Comparison of ENCODE assay signal across 15 mouse cellular contexts in genomic region chr1:68142562-68143350, GRCm38 (mm10).
A peak's percentile ranks its signal among the peaks of the same experiment; 100 is the strongest.
DNase-seq lines count a peak whose midpoint lies in the region; ATAC-seq and TF ChIP-seq lines count a peak whose summit lies in the region.
"Had no signal": no experiment of that assay in that cellular context is flagged by ENCODE, and none has a peak within 500 bp of the region (broad histone marks: within the 10 kb centered on the region; RNA-seq: fewer than 3 reads in every experiment).

No protein-coding gene starts in this region.

- no peaks in the 10 kb centered on the region; the same call in 1 of the 2 replicates for H3K4me1 ChIP-seq in forebrain, embryonic 11.5 days (replicated peaks; ENCODE audit: control insufficient read depth, insufficient read depth, low read length)
- peaks cover 11% of the 10 kb centered on the region for H3K4me1 ChIP-seq in forebrain, embryonic 10.5 days
- H3K4me1 ChIP-seq in forebrain, embryonic 14.5 days (ENCODE audit: control insufficient read depth, insufficient read depth, low read length): no peaks in the 10 kb centered on the region
- H3K4me1 ChIP-seq in neural tube, embryonic 13.5 days (replicated peaks): peaks cover 8% of the 10 kb centered on the region
- no peaks in the 10 kb centered on the region for H3K4me1 ChIP-seq in heart, adult 2 months (ENCODE audit: control insufficient read depth, insufficient read depth, low read length)
- H3K4me1 ChIP-seq: limb, embryonic 12.5 days had no signal

- H3K9me3 ChIP-seq in forebrain, embryonic 11.5 days (ENCODE audit: control insufficient read depth, low read length): no peaks in the 10 kb centered on the region
- H3K9me3 ChIP-seq in forebrain, embryonic 10.5 days: no peaks in the 10 kb centered on the region
- H3K9me3 ChIP-seq in forebrain, embryonic 14.5 days (replicated peaks; ENCODE audit: control insufficient read depth, low read length): no peaks in the 10 kb centered on the region
- no peaks in the 10 kb centered on the region for H3K9me3 ChIP-seq in neural tube, embryonic 13.5 days
- H3K9me3 ChIP-seq: limb, embryonic 12.5 days had no signal

- ATAC-seq in forebrain, embryonic 11.5 days (replicated peaks; ENCODE audit: low FRiP score): peak; percentile 91
- ATAC-seq in forebrain, embryonic 14.5 days: peak; percentile 90
- ATAC-seq in neural tube, embryonic 13.5 days (ENCODE audit: low read depth): peak; percentile 86

- H3K27me3 ChIP-seq in forebrain, embryonic 11.5 days (ENCODE audit: control insufficient read depth, insufficient read depth, low read length): no peaks in the 10 kb centered on the region; the same call in 1 of the 2 replicates
- H3K27me3 ChIP-seq in forebrain, embryonic 10.5 days (ENCODE audit: poor library complexity, severe bottlenecking): no peaks in the 10 kb centered on the region
- no peaks in the 10 kb centered on the region for H3K27me3 ChIP-seq in forebrain, embryonic 14.5 days (replicated peaks; ENCODE audit: control insufficient read depth, insufficient read depth, low read length)
- no peaks in the 10 kb centered on the region for H3K27me3 ChIP-seq in neural tube, embryonic 13.5 days
- H3K27me3 ChIP-seq in heart, adult 2 months (ENCODE audit: control insufficient read depth, insufficient read depth, low read length): no peaks in the 10 kb centered on the region
- H3K27me3 ChIP-seq: limb, embryonic 12.5 days had no signal

- no peak overlapping the region for H3K4me3 ChIP-seq in forebrain, embryonic 11.5 days (ENCODE audit: low read depth, low read length)
- H3K4me3 ChIP-seq in forebrain, embryonic 10.5 days: no peak overlapping the region
- no peak overlapping the region for H3K4me3 ChIP-seq in forebrain, embryonic 14.5 days (ENCODE audit: low read depth, low read length)
- no peak overlapping the region for H3K4me3 ChIP-seq in neural tube, embryonic 13.5 days
- no peak overlapping the region for H3K4me3 ChIP-seq in heart, adult 2 months
- H3K4me3 ChIP-seq: limb, embryonic 12.5 days had no signal

- no peak for TF ChIP-seq CTCF in heart, adult 2 months (IDR thresholded peaks at IDR 0.05)

- DNase-seq in forebrain, embryonic 11.5 days (ENCODE audit: low spot score): no peak
- DNase-seq in forebrain, embryonic 10.5 days (ENCODE audit: extremely low spot score, low spot score): no peak
- DNase-seq in Muller cell, postnatal 12 days (ENCODE audit: inconsistent ontology term): peak; percentile 88
- DNase-seq in forebrain, embryonic 14.5 days (ENCODE audit: low spot score): peak; percentile 67
- no peak for DNase-seq in thymus, postnatal 36 days
- DNase-seq in gastrocnemius, postnatal 4 days (ENCODE audit: low spot score in 2 of 2): no peak
- no peak for DNase-seq in heart, adult 2 months
- DNase-seq: adrenal gland, postnatal 10 days; cerebellum, postnatal 10 days; gastrocnemius, postnatal 36 days; kidney, postnatal 36 days; lung, postnatal 36 days; thymus, adult 2 months had no signal

- no peak overlapping the region for H3K4me2 ChIP-seq in forebrain, embryonic 11.5 days (ENCODE audit: low read depth, low read length, severe bottlenecking)
- no peak overlapping the region for H3K4me2 ChIP-seq in forebrain, embryonic 14.5 days (ENCODE audit: low read length)
- H3K4me2 ChIP-seq in neural tube, embryonic 13.5 days: no peak overlapping the region
- H3K4me2 ChIP-seq: limb, embryonic 12.5 days had no signal

- no peaks in the 10 kb centered on the region for H3K36me3 ChIP-seq in forebrain, embryonic 11.5 days (ENCODE audit: control insufficient read depth, insufficient read depth, low read length)
- H3K36me3 ChIP-seq in forebrain, embryonic 10.5 days (replicated peaks): no peaks in the 10 kb centered on the region
- no peaks in the 10 kb centered on the region for H3K36me3 ChIP-seq in forebrain, embryonic 14.5 days (ENCODE audit: control insufficient read depth, insufficient read depth, low read length)
- no peaks in the 10 kb centered on the region for H3K36me3 ChIP-seq in neural tube, embryonic 13.5 days
- no peaks in the 10 kb centered on the region for H3K36me3 ChIP-seq in heart, adult 2 months (ENCODE audit: control insufficient read depth, insufficient read depth, low read length)
- H3K36me3 ChIP-seq: limb, embryonic 12.5 days had no signal

- intact Hi-C loops in heart, adult 2 months (cut with DNase I): no loop called here

- H3K9ac ChIP-seq in forebrain, embryonic 11.5 days (ENCODE audit: low read length): no peak overlapping the region
- no peak overlapping the region for H3K9ac ChIP-seq in forebrain, embryonic 14.5 days (ENCODE audit: low read length)
- H3K9ac ChIP-seq in neural tube, embryonic 13.5 days: no peak overlapping the region
- no peak overlapping the region for H3K9ac ChIP-seq in heart, adult 2 months (ENCODE audit: low read depth, low read length)
- H3K9ac ChIP-seq: limb, embryonic 12.5 days had no signal

- TF ChIP-seq POLR2A in heart, adult 2 months (IDR thresholded peaks at IDR 0.05; ENCODE audit: insufficient read depth, low read depth, low read length): no peak

- H3K27ac ChIP-seq in forebrain, embryonic 11.5 days (ENCODE audit: low read depth, low read length): no peak overlapping the region
- no peak overlapping the region for H3K27ac ChIP-seq in forebrain, embryonic 10.5 days
- H3K27ac ChIP-seq in forebrain, embryonic 14.5 days (ENCODE audit: low read depth, low read length): no peak overlapping the region
- peak overlapping the region; percentile 20; the same call in 1 of the 2 replicates for H3K27ac ChIP-seq in neural tube, embryonic 13.5 days (replicated peaks)
- no peak overlapping the region for H3K27ac ChIP-seq in heart, adult 2 months
- H3K27ac ChIP-seq: limb, embryonic 12.5 days had no signal

- WGBS in forebrain, embryonic 11.5 days: 45% methylated on average over 7 of the region's 7 CpGs
- WGBS in forebrain, embryonic 10.5 days: 63% methylated on average over 7 of the region's 7 CpGs
- WGBS in forebrain, embryonic 14.5 days: 28% methylated on average over 7 of the region's 7 CpGs
- 45% methylated on average over 7 of the region's 7 CpGs for WGBS in neural tube, embryonic 13.5 days
- 81% methylated on average over 7 of the region's 7 CpGs for WGBS in heart, adult 2 months

- TF ChIP-seq EP300 in heart, adult 2 months (IDR thresholded peaks at IDR 0.05; ENCODE audit: insufficient read depth, low read depth, low read length): no peak

- H3K79me2 ChIP-seq in heart, adult 2 months (replicated peaks; ENCODE audit: control insufficient read depth, insufficient read depth, low read length): no peaks in the 10 kb centered on the region

Comparison
In these comparisons a context has a peak if more than half of its experiments do, and no peak if none do; other contexts are left out.
1. DNase-seq: peak in Muller cell, postnatal 12 days (single experiment) and forebrain, embryonic 14.5 days (single experiment); none in forebrain, embryonic 11.5 days (single experiment), forebrain, embryonic 10.5 days (single experiment), thymus, postnatal 36 days (0 of 2), gastrocnemius, postnatal 4 days (0 of 2) and heart, adult 2 months (0 of 2).
2. Peak in every context shown above with its lines, with median percentiles within 50 percentile points of each other: ATAC-seq.